Mouse (Mus musculus): ENCODE data around the gene Haus4.

DNA sequence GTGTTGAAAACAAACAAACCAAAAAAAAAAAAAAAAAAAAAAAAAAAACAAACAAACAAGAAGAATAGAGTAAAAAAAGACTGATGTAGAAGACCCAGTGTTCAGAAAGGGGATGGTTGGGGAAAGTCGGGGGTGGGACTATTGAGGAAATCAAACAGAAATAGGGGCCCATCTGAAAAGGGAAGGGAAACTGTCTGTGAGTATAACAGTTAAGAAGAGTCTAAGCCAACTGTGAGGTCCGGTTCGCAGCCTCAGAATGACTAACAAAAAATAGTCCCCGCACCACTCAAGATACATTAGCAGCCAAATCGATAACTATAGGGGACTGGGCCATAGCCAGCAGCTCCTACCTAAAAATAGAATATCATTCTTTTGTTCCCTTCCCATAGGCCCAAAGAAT is 61.2 kb downstream of the Haus4 start:
- no peak for TF ChIP-seq CTCF (IDR thresholded peaks at IDR 0.05; ENCODE audit: low read depth, low read length)
- no peak for TF ChIP-seq GATA1 (IDR thresholded peaks at IDR 0.05; ENCODE audit: borderline replicate concordance, low read length)
- no peak for TF ChIP-seq TAL1 (conservative IDR thresholded peaks at IDR 0.05; ENCODE audit: low read depth, low read length)

Measured in G1E (cell line).